Mouse (Mus musculus) ZHBTc4 (cell line): ENCODE data around the gene Uvrag.

ENCODE experiments used
- DNase-seq: peaks from one replicate; pipeline ENCODE4 v3.0.0-alpha.2; 2011; ENCODE audit warnings: low read depth, low spot score

Uvrag gene

GRCm38 (mm10) chr7:98981423-98981822 is 159.5 kb downstream of the Uvrag start:
- DNase-seq: no peak

GRCm38 (mm10) chr7:98976839-98977457 is 164.0 kb downstream of the Uvrag start:
- DNase-seq: no peak

GRCm38 (mm10) chr7:98974590-98974989 is 166.4 kb downstream of the Uvrag start:
- DNase-seq: no peak

- no peak for DNase-seq
Measured at GRCm38 (mm10) chr7:98970721-98971120, 170.2 kb downstream of the Uvrag start.

DNA sequence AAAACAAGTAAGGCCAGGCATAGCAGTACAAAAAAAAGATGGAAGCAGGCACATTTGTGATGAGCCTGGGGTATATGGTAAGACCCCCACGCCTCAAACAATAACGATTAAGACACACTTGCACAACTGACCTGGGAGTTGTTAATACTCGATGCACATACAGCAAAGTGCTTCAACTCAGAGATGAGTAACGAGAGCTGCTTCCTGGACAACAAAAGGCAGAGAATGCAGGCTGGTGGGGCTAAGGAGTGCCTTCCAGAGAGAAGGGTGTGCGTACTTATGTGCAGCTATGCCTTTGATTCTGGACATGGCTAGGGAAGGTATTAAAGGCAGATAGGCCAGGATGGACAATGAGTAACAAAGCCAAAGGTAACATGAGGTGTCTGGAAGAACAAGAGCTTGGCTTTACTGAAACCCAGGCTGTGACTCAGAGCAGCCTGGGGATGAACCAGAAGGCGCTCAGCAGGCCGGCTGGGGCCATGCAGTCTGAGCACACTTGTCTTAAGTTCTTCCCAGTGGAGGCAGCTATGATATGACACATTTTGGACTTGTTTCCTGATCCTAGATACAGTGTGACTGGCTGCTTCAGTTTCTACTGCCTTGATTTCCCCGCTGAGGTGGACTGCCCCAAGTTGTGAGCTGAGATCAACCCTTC is 172.1 kb downstream of the Uvrag start:
- peak; percentile 59 for DNase-seq

- DNase-seq: peak; percentile 64
Measured at GRCm38 (mm10) chr7:98968082-98968674, 172.8 kb downstream of the Uvrag start.

DNA sequence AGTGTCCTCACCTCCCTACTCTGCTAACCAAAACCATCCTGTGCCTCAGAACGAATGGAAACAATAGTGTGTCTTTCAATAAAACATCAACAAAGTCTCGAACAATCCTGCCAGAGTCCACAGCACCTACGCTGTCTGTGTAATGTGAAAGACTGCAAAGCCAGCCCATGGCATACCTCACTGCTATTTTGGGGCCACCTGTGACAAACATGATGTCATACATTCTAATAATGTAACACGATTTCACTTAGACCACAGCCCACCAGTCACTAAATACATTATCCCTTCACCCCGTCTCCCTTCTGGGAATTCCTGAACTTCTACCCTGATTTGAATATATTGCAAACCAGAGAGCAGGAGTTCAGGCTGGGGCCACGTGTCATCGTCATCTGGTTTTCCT is 173.3 kb downstream of the Uvrag start:
- DNase-seq: no peak

- peak; percentile 84 for DNase-seq
Measured at GRCm38 (mm10) chr7:98963581-98963980, 177.4 kb downstream of the Uvrag start.

- peak; percentile 88 for DNase-seq
Measured at GRCm38 (mm10) chr7:98962547-98963311, 178.2 kb downstream of the Uvrag start.

DNA sequence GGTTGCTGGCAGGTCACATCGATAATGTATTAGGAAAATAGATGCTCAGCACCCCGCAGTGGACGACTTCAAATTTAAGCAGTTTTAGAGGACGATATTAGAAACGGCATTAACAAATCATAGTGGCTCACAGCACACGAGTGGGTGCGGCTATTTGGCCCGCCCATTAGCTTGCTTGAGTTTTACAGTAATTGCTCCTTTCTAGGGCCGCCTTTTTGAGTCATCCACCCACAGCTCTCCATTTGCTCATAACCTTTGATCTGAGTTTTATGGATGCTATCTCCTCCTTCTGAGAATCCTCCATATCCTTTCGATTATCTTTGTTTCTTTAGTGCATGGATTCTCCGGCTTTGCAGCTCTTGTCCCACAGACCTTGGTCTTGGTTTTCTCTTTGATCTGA is 178.9 kb downstream of the Uvrag start:
- no peak for DNase-seq

DNA sequence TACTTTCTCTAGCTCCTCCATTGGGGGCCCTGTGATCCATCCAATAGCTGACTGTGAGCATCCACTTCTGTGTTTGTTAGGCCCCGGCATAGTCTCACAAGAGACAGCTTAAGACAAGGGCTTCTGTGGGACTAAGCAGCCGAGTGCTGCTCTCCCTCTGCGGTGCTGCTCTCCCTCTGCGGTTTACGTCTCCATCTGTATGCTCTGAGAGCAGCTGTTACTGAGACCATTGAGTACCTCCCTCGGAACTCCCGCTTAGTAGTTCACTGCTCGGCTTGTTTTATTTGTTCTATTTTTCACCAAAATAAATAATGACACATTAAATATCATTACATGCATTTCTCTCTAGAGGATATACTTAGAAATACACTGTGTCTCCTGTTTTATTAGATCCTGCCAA is 180.7 kb downstream of the Uvrag start:
- DNase-seq: no peak

DNA sequence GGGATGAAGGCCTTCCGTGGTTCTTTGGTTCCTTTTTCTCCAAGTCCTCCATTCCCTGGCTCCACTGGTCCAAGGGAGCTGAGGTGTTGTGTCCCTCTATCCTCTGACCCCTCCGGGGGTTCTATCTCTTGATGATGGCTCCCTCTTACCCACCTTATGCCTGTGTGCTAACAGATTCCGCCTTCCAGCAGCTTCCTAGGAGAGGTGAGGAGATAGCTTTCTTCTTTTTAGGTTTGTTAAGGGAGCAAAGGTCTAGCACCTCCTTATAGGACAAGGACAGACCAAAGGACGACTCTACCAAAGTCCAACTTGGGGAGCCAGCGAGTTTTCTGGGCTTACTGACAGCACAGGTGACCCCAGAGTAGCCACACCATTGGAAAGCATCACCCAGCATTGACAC is 181.7 kb downstream of the Uvrag start:
- DNase-seq: no peak

DNA sequence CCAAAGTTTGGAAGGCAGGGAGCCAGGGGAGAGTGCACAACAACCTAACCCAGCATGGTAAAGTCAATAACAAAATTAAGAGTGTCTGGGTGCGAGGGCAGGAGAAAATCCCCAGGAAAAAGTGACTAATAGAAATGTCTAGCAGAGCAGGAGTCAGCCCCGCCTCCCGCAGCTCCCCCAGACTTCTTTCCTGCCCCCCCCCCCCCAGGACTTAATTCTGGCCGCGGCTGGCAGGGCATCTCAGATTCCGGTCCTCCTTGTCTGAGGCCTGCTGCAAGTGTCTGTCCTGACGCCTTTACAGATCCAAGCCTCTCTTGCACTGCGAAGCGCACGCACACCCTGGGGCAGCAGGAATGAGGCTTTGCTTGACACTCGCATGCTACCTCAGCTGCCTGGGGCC is 182.8 kb downstream of the Uvrag start:
- DNase-seq: no peak

GRCm38 (mm10) chr7:98957111-98957741 is 183.7 kb downstream of the Uvrag start:
- no peak for DNase-seq

DNA sequence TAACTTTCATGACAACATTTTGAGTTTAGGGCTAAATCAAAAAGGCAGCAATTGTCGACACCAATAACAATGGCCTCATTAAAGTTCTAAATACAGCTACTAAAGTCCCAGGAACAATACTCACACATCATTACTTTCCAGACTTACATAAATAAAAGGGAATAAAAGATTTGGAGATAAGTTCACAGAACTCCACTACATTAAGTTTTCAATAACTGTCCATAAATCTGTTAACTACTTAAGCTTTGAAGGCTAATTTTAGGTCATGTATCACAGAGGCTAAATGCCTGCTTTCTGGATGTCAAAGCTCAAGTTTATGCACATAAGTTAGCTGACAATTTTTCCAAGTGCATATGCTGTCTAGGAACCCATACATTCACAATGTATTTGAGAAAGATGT is 184.3 kb downstream of the Uvrag start:
- no peak for DNase-seq

DNA sequence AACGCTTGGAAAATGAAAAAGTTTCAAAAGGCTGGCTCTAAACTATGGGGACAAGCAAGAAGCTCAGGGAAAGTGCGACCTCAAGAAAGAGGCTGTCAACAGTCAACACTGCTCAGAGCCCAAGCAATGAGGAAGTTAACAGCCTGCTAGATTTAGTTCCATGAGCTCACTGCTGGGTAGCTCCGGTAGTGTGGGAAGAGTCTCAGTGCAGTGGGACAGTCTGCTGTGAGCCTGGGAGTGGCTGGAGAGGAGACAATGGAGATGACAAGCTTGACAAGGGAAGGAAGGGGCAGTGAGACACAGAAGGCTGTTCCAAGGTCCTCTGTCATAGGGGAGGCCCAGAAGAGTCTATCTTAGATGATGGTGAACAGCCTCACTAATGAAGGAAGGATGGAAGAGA is 187.3 kb downstream of the Uvrag start:
- DNase-seq: peak; percentile 20

DNA sequence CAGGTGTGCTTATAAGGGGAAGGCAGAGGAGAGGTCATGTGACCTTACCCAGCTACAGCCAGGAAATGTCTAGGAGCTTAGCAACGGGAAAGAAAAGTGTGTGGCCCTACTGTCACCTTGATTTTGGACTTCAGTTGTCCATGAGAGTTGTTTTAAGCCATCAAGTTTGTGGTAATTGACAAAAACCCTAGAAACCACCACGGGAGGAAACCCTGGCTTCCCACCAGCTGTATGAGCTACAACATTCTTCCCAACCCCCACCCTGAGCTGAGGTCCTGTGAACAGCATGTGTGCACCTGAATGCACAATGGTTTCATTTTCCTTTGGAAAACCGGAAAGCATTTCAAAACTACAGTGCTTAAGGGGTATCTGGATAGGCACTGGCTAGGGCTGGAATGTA is 196.0 kb downstream of the Uvrag start:
- no peak for DNase-seq

GRCm38 (mm10) chr7:98943687-98944086 is 197.3 kb downstream of the Uvrag start:
- no peak for DNase-seq

DNA sequence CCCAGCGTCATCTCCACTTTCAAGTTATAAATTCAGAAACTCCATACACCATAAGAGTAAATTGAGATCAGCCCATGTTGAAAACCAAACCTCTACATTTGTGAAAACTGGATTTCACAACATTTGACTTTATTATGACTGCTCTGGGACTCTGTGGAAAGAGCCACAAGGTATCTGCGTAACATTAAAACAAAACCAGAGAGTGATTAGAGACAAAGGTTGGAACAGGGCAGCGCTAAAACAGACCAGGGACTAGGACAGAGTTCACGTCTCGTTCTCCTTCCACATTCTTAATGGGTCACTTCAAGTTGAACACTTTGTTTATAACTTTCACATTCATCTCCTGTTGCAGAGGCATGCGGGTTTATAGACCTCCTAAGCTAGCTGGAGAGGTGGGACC is 198.2 kb downstream of the Uvrag start:
- DNase-seq: no peak

GRCm38 (mm10) chr7:98939194-98939593 is 201.7 kb downstream of the Uvrag start:
- no peak for DNase-seq

GRCm38 (mm10) chr7:98938621-98939020 is 202.3 kb downstream of the Uvrag start:
- no peak for DNase-seq
